Mouse (Mus musculus) heart, embryonic 15.5 days (tissue): ENCODE data around the gene Abcc4. TPM values are rescaled to one million over a fixed set of nuclear protein-coding genes. Genes with fewer than 3 reads are reported as not detected.

Experiments used
- ATAC-seq: fragments of 200-750 bp; cut with Nextera tagmentation; replicated peaks from 2 replicates; pipeline ENCODE4 v1.8.0; 2017; ENCODE audit warnings: low read depth, moderate TSS enrichment; ENCODE audit not compliant: insufficient number of reproducible peaks, insufficient read depth, low FRiP score
- H3K27ac ChIP-seq: fragments of 300-500 bp; sonication (generic); 2 replicates; pipeline ENCODE4 v1.5.1; 2015; ENCODE audit warnings: mild to moderate bottlenecking, inconsistent platforms
- H3K27me3 ChIP-seq: fragments of 300-500 bp; sonication (generic); 2 replicates; pipeline ENCODE4 v1.6.1; 2015; ENCODE audit warnings: inconsistent platforms
- H3K36me3 ChIP-seq: fragments of 300-500 bp; sonication (generic); 2 replicates; pipeline ENCODE4 v1.6.1; 2015; ENCODE audit warnings: mild to moderate bottlenecking, inconsistent platforms
- H3K4me1 ChIP-seq: fragments of 300-500 bp; sonication (generic); replicated peaks from 2 replicates; pipeline ENCODE4 v1.6.1; 2015; ENCODE audit warnings: inconsistent platforms
- H3K4me2 ChIP-seq: fragments of 300-500 bp; sonication (generic); 2 replicates; pipeline ENCODE4 v1.6.1; 2015; ENCODE audit warnings: inconsistent platforms, mild to moderate bottlenecking, moderate library complexity
- H3K4me3 ChIP-seq: fragments of 300-500 bp; sonication (generic); 2 replicates; pipeline ENCODE4 v1.5.1; 2015; ENCODE audit warnings: mild to moderate bottlenecking, inconsistent platforms
- H3K9ac ChIP-seq: fragments of 300-500 bp; sonication (generic); 2 replicates; pipeline ENCODE4 v1.6.1; 2015; ENCODE audit warnings: mild to moderate bottlenecking, inconsistent platforms
- H3K9me3 ChIP-seq: fragments of 300-500 bp; sonication (generic); replicated peaks from 2 replicates; pipeline ENCODE4 v1.6.1; 2016; ENCODE audit warnings: inconsistent platforms
- WGBS: fragments of 180-500 bp; shearing (Covaris S2); methylation state at CpG from one replicate; pipeline ENCODE4 v1.1.7; 2015; ENCODE audit warnings: mixed read lengths; 5-methylcytosine and 5-hydroxymethylcytosine counted together
- polyA plus RNA-seq: library from polyadenylated mRNA; unstranded; fragments of >200 nt; fragmentation: Nextera tagmentation; extraction: Ambion mirVana; gene quantifications from 2 replicates; pipeline ENCODE4 v1.2.1, GENCODE M21; 2015

Gene Abcc4
- polyA plus RNA-seq, 1 experiment from 2014 or later = 1.6 TPM

GRCm38 (mm10) chr14:118709736-118710135 is 3.7 kb upstream of the Abcc4 start:
- Histone ChIP-seq H3K4me3 (no peak overlapping the region), H3K27ac (peak overlapping the region; percentile 54), H3K36me3 (no peaks in the 10 kb centered on the region), H3K4me2 (peak overlapping the region; percentile 41), H3K27me3 (peaks cover 27% of the 10 kb centered on the region), H3K4me1 (peaks cover 29% of the 10 kb centered on the region), H3K9ac (no peak overlapping the region), H3K9me3 (no peaks in the 10 kb centered on the region)
- WGBS = 10% methylated on average over 11 of the region's 11 CpGs
- peak; percentile 82 for ATAC-seq

DNA sequence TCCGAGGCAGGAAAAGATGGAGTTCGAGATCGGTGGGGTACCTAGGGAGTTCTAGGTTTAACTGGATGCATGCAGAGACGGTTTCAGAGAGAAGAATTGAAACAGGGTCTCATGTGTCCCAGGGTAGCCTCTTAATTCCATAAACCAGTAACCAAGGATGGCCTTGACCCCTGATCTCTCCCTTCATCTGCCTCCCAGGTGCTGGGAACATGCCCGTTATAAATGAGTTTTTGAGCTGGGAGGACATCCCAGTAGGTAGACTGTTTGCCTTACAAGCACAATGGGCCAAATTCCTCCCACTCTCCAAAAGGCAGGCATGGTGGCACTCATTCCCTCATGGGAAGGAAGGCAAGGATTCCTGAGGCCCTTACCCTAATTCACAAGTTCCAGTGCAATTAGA is 2.1 kb upstream of the Abcc4 start:
- Histone ChIP-seq H3K4me2 (no peak overlapping the region), H3K27ac (no peak overlapping the region), H3K36me3 (no peaks in the 10 kb centered on the region), H3K9ac (no peak overlapping the region), H3K4me3 (no peak overlapping the region), H3K4me1 (peaks cover 23% of the 10 kb centered on the region), H3K9me3 (no peaks in the 10 kb centered on the region), H3K27me3 (peaks cover 40% of the 10 kb centered on the region)
- ATAC-seq = no peak
- WGBS = 85% methylated on average over 5 of the region's 5 CpGs

GRCm38 (mm10) chr14:118706962-118707361 is 943 bp upstream of the Abcc4 start:
- no peak overlapping the region for H3K27ac ChIP-seq
- H3K4me2 ChIP-seq = peak overlapping the region; percentile 97
- H3K9me3 ChIP-seq = no peaks in the 10 kb centered on the region
- peaks cover 40% of the 10 kb centered on the region for H3K27me3 ChIP-seq
- no peak for ATAC-seq
- peaks cover 23% of the 10 kb centered on the region for H3K4me1 ChIP-seq
- 88% methylated on average over 11 of the region's 11 CpGs for WGBS
- no peaks in the 10 kb centered on the region for H3K36me3 ChIP-seq
- H3K4me3 ChIP-seq = peak overlapping the region; percentile 64
- no peak overlapping the region for H3K9ac ChIP-seq

DNA sequence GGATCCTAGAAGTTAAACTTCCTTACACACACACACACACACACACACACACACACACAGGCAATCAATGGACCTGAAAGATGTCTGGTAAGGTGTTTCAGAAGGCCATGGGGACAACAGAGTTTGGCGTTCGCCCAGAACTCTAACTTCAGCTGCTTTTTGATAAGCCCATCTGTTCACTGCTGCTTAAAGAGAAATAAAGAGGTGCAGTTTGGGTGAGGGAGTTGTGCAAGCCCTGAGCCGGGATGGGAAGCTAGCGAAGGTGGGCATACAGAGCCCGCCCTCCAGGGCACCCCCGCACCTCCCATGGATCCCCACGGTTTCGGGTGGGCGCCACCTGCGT is 583 bp downstream of the Abcc4 start:
- 2% methylated on average over 10 of the region's 10 CpGs for WGBS

DNA sequence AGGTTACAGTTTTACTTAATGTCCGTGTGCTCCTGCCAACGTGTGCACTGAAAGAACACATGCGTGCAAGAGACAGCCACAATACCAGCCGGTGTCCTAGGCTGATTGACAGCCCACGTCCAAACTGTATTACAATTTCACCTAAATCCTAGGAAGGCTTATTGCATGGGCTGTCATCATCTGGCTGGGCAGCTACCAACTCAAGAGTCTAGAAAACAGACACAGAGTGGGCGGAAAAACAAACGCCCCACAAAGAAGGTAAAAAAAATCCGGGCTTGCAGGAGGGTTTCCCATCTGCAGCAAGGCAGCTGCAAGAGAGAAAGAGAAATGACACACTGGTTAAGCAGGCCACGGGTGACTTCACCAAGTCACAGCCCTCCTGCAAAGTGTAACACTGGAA is 2.7 kb downstream of the Abcc4 start:
- Histone ChIP-seq H3K9me3 (no peaks in the 10 kb centered on the region), H3K27ac (no peak overlapping the region), H3K36me3 (no peaks in the 10 kb centered on the region), H3K4me1 (peaks cover 12% of the 10 kb centered on the region), H3K4me2 (no peak overlapping the region), H3K4me3 (no peak overlapping the region), H3K27me3 (peaks cover 40% of the 10 kb centered on the region), H3K9ac (no peak overlapping the region)
- WGBS = 75% methylated on average over 9 of the region's 9 CpGs
- ATAC-seq = no peak

More for the DNA sequence above, 583 bp downstream of the Abcc4 start:
- H3K27me3 ChIP-seq = peaks cover 40% of the 10 kb centered on the region
- H3K4me2 ChIP-seq = peak overlapping the region; percentile 97
- peak; percentile 19; the same call in 1 of the 2 replicates for ATAC-seq
- H3K9ac ChIP-seq = peak overlapping the region; percentile 59
- H3K4me3 ChIP-seq = peak overlapping the region; percentile 64
- no peak overlapping the region for H3K27ac ChIP-seq
- H3K9me3 ChIP-seq = no peaks in the 10 kb centered on the region
- no peaks in the 10 kb centered on the region for H3K36me3 ChIP-seq
- peaks cover 23% of the 10 kb centered on the region for H3K4me1 ChIP-seq

DNA sequence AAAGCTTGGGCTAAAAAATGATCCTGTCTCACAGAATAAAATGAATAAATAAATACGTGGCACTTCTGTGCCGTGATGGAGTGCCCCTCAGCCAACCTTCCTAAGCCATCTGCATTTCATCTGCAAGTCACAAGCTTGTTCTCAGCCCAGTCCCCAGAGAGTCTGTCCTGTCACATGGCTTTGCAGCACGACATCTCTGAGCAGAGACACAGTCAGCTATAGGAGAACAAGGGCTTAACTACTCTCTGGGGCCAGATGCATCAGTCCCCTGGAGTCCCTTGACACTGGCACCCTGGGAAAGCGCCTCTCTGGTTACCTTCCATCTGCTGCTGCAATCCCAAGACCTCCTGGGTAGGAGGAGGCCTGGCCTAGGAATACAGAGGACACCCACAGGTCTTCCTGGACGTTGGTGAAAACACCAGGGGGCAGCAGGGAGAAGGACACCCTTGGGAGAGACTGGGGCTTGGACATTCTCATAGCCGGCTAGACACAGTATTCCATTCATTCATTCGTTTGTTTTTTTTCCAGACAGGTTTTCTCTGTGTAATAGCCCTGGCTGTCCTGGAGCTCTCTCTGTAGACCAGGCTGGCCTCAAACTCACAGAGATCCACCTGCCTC is 3.9 kb downstream of the Abcc4 start:
- H3K4me1 ChIP-seq = peaks cover 12% of the 10 kb centered on the region
- H3K36me3 ChIP-seq = no peaks in the 10 kb centered on the region
- no peak overlapping the region for H3K27ac ChIP-seq
- H3K9me3 ChIP-seq = no peaks in the 10 kb centered on the region
- H3K9ac ChIP-seq = no peak overlapping the region
- no peak overlapping the region for H3K4me2 ChIP-seq
- WGBS = 53% methylated on average over 7 of the region's 7 CpGs
- ATAC-seq = no peak
- no peak overlapping the region for H3K4me3 ChIP-seq
- peaks cover 34% of the 10 kb centered on the region for H3K27me3 ChIP-seq

DNA sequence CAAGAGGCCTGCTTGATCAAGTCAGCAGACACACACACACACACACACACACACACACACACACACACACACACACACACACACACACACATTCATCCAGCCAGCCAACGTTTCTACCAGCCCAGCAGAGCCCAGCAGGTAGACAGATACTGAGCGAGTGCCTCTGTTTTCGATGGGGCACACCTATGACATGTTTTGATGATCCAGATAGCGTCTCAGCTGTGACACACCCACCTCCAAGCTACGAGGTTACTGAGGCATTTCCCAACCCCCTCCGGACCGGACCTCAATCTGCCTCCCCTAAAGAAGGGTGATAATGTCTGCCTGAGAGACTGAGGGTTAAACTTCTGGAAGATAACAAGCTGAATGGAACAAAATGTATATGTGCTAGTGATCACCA is 5.4 kb downstream of the Abcc4 start:
- no peak for ATAC-seq
- no peak overlapping the region for H3K27ac ChIP-seq
- H3K9me3 ChIP-seq = no peaks in the 10 kb centered on the region
- H3K27me3 ChIP-seq = peaks cover 21% of the 10 kb centered on the region
- peaks cover 3% of the 10 kb centered on the region for H3K4me1 ChIP-seq
- H3K36me3 ChIP-seq = no peaks in the 10 kb centered on the region
- no peak overlapping the region for H3K4me2 ChIP-seq
- no peak overlapping the region for H3K9ac ChIP-seq
- H3K4me3 ChIP-seq = no peak overlapping the region
- 67% methylated on average over 7 of the region's 7 CpGs for WGBS

- 64% methylated on average over 5 of the region's 5 CpGs for WGBS
- Histone ChIP-seq H3K4me3 (no peak overlapping the region), H3K27me3 (peaks cover 15% of the 10 kb centered on the region), H3K9ac (no peak overlapping the region), H3K4me2 (no peak overlapping the region), H3K9me3 (no peaks in the 10 kb centered on the region), H3K4me1 (no peaks in the 10 kb centered on the region), H3K36me3 (no peaks in the 10 kb centered on the region), H3K27ac (no peak overlapping the region)
- no peak for ATAC-seq
Observed at GRCm38 (mm10) chr14:118699963-118700362, 6.1 kb downstream of the Abcc4 start.

GRCm38 (mm10) chr14:118699508-118699907 is 6.5 kb downstream of the Abcc4 start:
- ATAC-seq = no peak
- Histone ChIP-seq H3K4me3 (no peak overlapping the region), H3K9me3 (no peaks in the 10 kb centered on the region), H3K27me3 (peaks cover 10% of the 10 kb centered on the region), H3K4me2 (no peak overlapping the region), H3K4me1 (no peaks in the 10 kb centered on the region), H3K36me3 (no peaks in the 10 kb centered on the region), H3K27ac (no peak overlapping the region), H3K9ac (no peak overlapping the region)
- WGBS = 72% methylated on average over 10 of the region's 10 CpGs

DNA sequence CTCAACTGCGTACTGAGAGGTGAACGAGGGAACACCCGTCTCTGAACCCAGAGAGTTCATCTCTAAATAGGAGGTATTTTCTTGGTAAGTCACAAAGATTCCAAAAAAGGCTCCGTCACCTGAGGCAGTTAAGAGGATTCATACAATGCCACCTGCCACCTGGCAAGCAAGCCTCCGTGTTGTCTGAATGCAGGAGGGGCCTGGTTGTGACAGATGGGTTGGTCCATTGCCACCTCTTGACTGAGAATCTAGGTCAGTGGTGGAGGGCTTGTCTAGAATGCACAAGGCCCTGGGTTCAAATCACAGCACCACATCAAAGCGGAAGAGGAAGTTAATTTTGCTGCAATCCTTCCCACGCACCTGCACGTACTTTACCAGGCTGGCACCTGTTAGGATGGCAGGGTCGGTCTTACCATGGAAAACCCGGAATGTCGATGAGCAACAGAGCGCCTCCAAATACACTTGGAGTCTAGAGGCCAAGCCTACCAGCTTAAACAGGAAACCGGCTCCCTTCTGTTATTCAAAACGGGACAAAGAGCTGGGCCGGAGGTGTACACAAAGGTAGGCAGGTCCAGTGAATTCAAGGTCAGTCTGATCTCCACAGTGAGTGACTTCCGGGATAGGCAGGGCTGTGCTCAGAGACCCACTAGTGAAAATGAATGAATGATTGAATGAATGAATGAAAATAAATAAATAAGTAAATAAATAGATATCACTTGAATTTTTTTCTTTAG is 9.3 kb downstream of the Abcc4 start:
- no peaks in the 10 kb centered on the region for H3K27me3 ChIP-seq
- H3K4me1 ChIP-seq = no peaks in the 10 kb centered on the region
- no peak overlapping the region for H3K27ac ChIP-seq
- no peak overlapping the region for H3K9ac ChIP-seq
- no peaks in the 10 kb centered on the region for H3K9me3 ChIP-seq
- H3K36me3 ChIP-seq = no peaks in the 10 kb centered on the region
- ATAC-seq = no peak
- H3K4me3 ChIP-seq = no peak overlapping the region
- H3K4me2 ChIP-seq = no peak overlapping the region
- 92% methylated on average over 16 of the region's 16 CpGs for WGBS

DNA sequence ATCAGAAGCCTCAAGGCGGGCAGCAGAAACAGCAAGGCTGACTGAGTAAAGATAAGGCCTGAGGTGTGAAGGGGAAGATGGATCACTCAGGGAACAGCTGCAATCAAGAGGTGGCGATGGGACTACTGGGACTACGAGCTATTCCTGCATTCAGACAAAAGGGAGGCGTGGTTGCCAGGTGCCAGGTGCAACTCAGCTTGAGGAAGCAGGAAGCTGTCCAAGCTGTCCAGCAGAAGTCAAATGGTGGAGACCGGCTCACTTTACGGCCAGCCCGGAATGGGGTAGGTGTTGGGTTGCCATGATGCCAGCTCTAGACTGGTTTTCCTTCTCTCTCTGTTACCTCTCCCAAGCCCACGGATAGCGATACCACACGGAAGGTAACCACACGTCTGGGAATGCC is 10.2 kb downstream of the Abcc4 start:
- H3K27ac ChIP-seq = no peak overlapping the region
- H3K36me3 ChIP-seq = no peaks in the 10 kb centered on the region
- 83% methylated on average over 11 of the region's 11 CpGs for WGBS
- H3K9me3 ChIP-seq = no peaks in the 10 kb centered on the region
- no peaks in the 10 kb centered on the region for H3K27me3 ChIP-seq
- no peaks in the 10 kb centered on the region; the same call in 1 of the 2 replicates for H3K4me1 ChIP-seq
- no peak overlapping the region for H3K4me3 ChIP-seq
- H3K4me2 ChIP-seq = no peak overlapping the region
- H3K9ac ChIP-seq = no peak overlapping the region
- ATAC-seq = no peak

GRCm38 (mm10) chr14:118694321-118694720 is 11.7 kb downstream of the Abcc4 start:
- H3K27ac ChIP-seq = no peak overlapping the region
- no peaks in the 10 kb centered on the region for H3K9me3 ChIP-seq
- H3K9ac ChIP-seq = no peak overlapping the region
- no peak overlapping the region for H3K4me3 ChIP-seq
- H3K4me1 ChIP-seq = peaks cover 4% of the 10 kb centered on the region; the same call in 1 of the 2 replicates
- H3K4me2 ChIP-seq = no peak overlapping the region
- ATAC-seq = no peak
- 86% methylated on average over 7 of the region's 7 CpGs for WGBS
- H3K36me3 ChIP-seq = no peaks in the 10 kb centered on the region
- no peaks in the 10 kb centered on the region for H3K27me3 ChIP-seq
